Mouse (Mus musculus) heart, postnatal 0 days (tissue): ENCODE results near the gene Slc20a1. TPM values are rescaled to one million over a fixed set of nuclear protein-coding genes. Genes with fewer than 3 reads are reported as not detected.

Source experiments
- ATAC-seq: fragments of 200-750 bp; cut with Nextera tagmentation; 2 replicates; pipeline ENCODE4 v1.8.0; 2017; ENCODE audit warnings: low read depth, moderate number of reproducible peaks, moderate library complexity; ENCODE audit not compliant: insufficient read depth
- DNase-seq: peaks from one replicate; pipeline ENCODE4 v3.0.0-alpha.2; 2016; ENCODE audit warnings: low spot score
- H3K27ac ChIP-seq: fragments of 300-500 bp; sonication (generic); 2 replicates; pipeline ENCODE4 v1.5.1; 2014; ENCODE audit warnings: low read depth, mild to moderate bottlenecking
- H3K27me3 ChIP-seq: fragments of 300-500 bp; sonication (generic); 2 replicates; pipeline ENCODE4 v1.6.1; 2014; ENCODE audit warnings: low read length, mixed read lengths; ENCODE audit not compliant: control insufficient read depth, insufficient read depth
- H3K36me3 ChIP-seq: fragments of 300-500 bp; sonication (generic); replicated peaks from 2 replicates; pipeline ENCODE4 v1.6.1; 2014; ENCODE audit warnings: low read length, mixed read lengths; ENCODE audit not compliant: control insufficient read depth, insufficient read depth
- H3K4me1 ChIP-seq: fragments of 300-500 bp; sonication (generic); 2 replicates; pipeline ENCODE4 v1.6.1; 2014; ENCODE audit warnings: antibody characterized with exemption; ENCODE audit not compliant: control insufficient read depth, insufficient read depth
- H3K4me2 ChIP-seq: fragments of 300-500 bp; sonication (generic); 2 replicates; pipeline ENCODE4 v1.6.1; 2014; ENCODE audit warnings: low read depth, mild to moderate bottlenecking, low read length, moderate library complexity
- H3K4me3 ChIP-seq: fragments of 300-500 bp; sonication (generic); 2 replicates; pipeline ENCODE4 v1.5.1; 2014; ENCODE audit warnings: low read depth, low read length
- H3K9ac ChIP-seq: fragments of 300-500 bp; sonication (generic); replicated peaks from 2 replicates; pipeline ENCODE4 v1.6.1; 2014; ENCODE audit warnings: low read depth, low read length, mixed read lengths
- H3K9me3 ChIP-seq: fragments of 300-500 bp; sonication (generic); replicated peaks from 2 replicates; pipeline ENCODE4 v1.6.1; 2016; ENCODE audit warnings: low read length; ENCODE audit not compliant: control insufficient read depth
- CTCF ChIP-seq: IDR thresholded peaks from 2 replicates; pipeline ENCODE4 v1.5.1; 2016; ENCODE audit warnings: antibody characterized with exemption, control low read depth, low read depth
- EP300 ChIP-seq: IDR thresholded peaks from 2 replicates; pipeline ENCODE4 v1.6.1; 2016; ENCODE audit warnings: antibody characterized with exemption, low read depth
- WGBS: fragments of 180-500 bp; shearing (Covaris S2); extraction: QIAGEN DNeasy Blood & Tissue Kit; methylation state at CpG from one replicate; pipeline ENCODE4 v1.1.7; 2014; 5-methylcytosine and 5-hydroxymethylcytosine counted together
- polyA plus RNA-seq: library from polyadenylated mRNA; unstranded; fragments of >200 nt; fragmentation: Nextera tagmentation; extraction: Ambion mirVana; gene quantifications from 2 replicates; pipeline ENCODE4 v1.2.1, GENCODE M21; 2015
- total RNA-seq: library from RNA; depleted of rRNA; stranded (reverse); fragments of >200 nt; gene quantifications from 2 replicates; pipeline ENCODE4 v1.2.3, GENCODE M21; 2014; ENCODE audit warnings: low replicate concordance

Gene Slc20a1
- total and polyA plus RNA-seq, 2 experiments from 2014 or later: 8.7 to 37.1 TPM

DNA sequence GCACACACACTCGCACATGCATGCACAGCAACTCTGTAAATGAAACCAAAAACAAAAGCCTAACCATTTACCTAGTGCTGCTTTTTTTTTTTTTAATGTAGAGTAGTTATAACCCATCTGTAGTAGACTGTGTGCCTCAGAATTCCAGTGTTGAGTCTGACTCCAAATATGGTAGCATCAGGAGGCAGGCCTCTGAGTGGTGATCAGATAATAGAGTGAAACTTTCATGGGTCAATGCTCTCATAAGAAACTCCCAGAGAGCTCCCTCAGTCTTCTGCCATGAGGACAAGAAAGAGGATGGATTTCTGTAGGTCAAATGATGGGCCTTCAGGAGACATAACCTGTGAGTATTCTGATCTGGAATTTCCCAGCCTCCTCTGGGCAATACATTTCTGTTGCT lies 16.2 kb upstream of the Slc20a1 start:
- Histone ChIP-seq H3K4me2 (peak overlapping the region; percentile 14; the same call in 1 of the 2 replicates), H3K9me3 (no peaks in the 10 kb centered on the region), H3K9ac (no peak overlapping the region), H3K27me3 (no peaks in the 10 kb centered on the region), H3K36me3 (no peaks in the 10 kb centered on the region), H3K4me3 (no peak overlapping the region), H3K27ac (0 out of 2 replicates have a peak overlapping the region, but pooled peaks have one; percentile 4), H3K4me1 (no peaks in the 10 kb centered on the region)
- no peak for TF ChIP-seq CTCF
- no peak for TF ChIP-seq EP300
- DNase-seq (no peak), ATAC-seq (no peak)
- WGBS: 94% methylated on average over 1 of the region's 1 CpGs

DNA sequence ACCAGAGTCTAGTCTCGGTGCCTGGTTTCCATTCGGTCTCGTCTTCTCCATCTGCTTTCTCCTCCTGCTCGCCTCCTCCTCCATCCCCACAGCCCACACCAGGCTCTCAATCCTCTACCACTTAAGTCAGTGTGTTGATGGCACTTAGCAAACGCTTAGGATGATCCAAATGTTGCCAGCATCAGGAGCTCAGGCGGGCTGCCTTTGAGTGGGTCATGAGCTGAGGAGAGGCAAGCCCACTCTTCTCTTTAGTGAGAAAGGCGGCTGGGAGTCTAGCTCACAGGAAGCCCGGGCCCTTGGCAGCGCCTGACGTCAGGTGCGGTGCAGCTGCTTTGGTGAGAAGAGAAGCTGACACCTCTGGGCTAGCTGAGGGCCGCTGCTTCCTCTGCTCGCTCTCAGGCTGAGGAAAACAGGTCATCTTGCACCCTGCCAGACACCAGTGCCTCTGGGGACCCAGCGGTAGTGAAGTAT lies 15.0 kb upstream of the Slc20a1 start:
- H3K4me2 ChIP-seq: no peak overlapping the region
- WGBS: 46% methylated on average over 14 of the region's 14 CpGs
- peak overlapping the region; percentile 51; the same call in 1 of the 2 replicates for H3K27ac ChIP-seq
- H3K9ac ChIP-seq: no peak overlapping the region
- no peaks in the 10 kb centered on the region for H3K27me3 ChIP-seq
- H3K9me3 ChIP-seq: no peaks in the 10 kb centered on the region
- ATAC-seq (no peak), DNase-seq (no peak)
- no peaks in the 10 kb centered on the region for H3K36me3 ChIP-seq
- TF ChIP-seq EP300 (no peak), CTCF (no peak)
- no peaks in the 10 kb centered on the region for H3K4me1 ChIP-seq
- no peak overlapping the region; the same call in 1 of the 2 replicates for H3K4me3 ChIP-seq

DNA sequence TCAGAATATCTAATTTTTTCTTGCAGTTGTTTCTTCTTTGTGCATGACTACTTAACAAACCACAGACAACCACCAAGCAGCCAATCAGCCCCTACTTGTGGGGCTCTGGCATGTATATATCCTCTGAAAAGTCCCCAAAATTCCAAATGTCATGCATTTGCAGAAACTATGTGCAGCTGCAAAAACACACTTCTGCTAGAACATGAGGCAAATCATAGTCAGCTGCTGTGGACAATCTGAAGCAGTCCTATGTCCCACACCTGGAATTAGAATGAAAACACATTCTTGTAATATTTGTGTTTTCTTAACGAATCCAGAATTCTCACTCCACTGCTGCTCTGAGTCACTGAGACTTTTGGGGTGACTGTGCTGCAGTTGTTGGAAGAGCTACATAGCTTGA lies 13.7 kb upstream of the Slc20a1 start:
- Histone ChIP-seq H3K36me3 (no peaks in the 10 kb centered on the region), H3K4me1 (no peaks in the 10 kb centered on the region), H3K9me3 (no peaks in the 10 kb centered on the region), H3K9ac (no peak overlapping the region), H3K4me2 (no peak overlapping the region), H3K4me3 (no peak overlapping the region), H3K27me3 (no peaks in the 10 kb centered on the region), H3K27ac (no peak overlapping the region)
- 71% methylated on average over 1 of the region's 1 CpGs for WGBS
- ATAC-seq: no peak
- TF ChIP-seq EP300 (no peak), CTCF (no peak)
- no peak for DNase-seq

DNA sequence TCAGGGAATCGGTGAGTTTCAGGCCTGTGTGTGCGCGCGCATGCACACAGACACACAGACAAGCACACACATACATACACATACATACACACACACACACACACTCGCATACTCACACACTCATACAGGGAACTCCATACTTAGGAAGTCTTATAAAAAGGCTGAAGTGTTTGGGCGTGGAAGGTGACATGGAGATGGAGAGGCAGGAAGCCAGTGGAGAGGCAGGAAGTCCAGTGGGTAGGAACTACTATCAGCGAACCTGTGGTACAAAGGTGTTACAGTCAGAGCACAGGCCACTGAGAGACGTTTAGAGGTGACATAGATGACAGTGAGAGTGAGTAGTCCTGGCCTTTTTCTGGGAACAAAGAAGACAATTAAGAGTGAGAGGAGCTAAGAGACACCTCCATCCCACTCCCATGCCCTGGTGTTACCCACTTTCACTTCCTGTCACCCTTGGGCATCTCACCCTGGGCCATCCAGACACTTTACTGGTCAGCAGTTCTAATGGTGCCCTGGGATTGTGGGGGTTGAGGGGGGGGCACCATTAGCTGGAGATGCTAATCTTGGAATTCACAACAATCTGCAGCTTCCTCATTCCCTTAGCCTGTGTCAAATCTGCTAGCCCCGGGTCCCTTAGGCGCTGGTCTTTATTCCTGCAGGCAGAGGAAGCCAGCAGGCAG lies 12.8 kb upstream of the Slc20a1 start:
- no peak overlapping the region for H3K4me3 ChIP-seq
- 0 out of 2 replicates have a peak, but pooled peaks cover 2% of the 10 kb centered on the region for H3K9me3 ChIP-seq
- no peak overlapping the region for H3K4me2 ChIP-seq
- no peaks in the 10 kb centered on the region for H3K36me3 ChIP-seq
- TF ChIP-seq CTCF: no peak
- TF ChIP-seq EP300: no peak
- 71% methylated on average over 10 of the region's 10 CpGs for WGBS
- no peak for DNase-seq
- no peak overlapping the region for H3K9ac ChIP-seq
- H3K4me1 ChIP-seq: no peaks in the 10 kb centered on the region
- no peak overlapping the region for H3K27ac ChIP-seq
- no peaks in the 10 kb centered on the region for H3K27me3 ChIP-seq
- ATAC-seq: no peak

DNA sequence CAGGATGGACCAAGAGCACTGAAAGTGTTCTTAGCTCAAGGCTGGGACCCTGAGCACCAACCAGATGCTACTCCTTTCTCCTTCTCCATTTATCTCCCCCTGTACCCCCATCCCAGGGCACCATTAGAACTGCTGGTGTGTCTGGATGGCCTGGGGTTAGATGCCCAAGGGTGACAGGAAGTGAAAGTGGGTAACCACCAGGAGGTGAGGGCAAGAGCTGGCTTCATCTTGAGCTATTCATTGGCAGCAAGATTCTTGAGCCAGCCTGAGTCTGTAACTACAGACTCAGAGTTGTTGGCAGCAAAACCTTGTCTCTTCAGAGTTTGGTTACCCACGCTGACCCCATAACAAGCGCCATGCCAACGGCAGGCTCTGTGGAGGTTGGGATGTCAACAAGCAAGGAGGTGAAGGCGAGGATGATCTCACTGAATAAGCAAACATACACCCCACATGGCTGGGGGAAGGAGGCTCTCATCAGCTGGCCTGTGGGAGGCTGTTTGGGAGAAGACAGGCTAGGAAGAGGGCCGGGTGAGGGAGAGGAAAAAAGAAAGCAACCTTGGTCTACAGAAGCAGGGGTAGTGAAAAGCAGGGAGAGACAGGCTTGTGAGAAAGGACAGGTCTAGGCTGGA lies 12.2 kb upstream of the Slc20a1 start:
- WGBS: 71% methylated on average over 5 of the region's 5 CpGs
- no peak for ATAC-seq

More for the DNA sequence above, 12.2 kb upstream of the Slc20a1 start:
- Histone ChIP-seq H3K9ac (no peak overlapping the region), H3K4me2 (no peak overlapping the region), H3K27ac (no peak overlapping the region), H3K4me1 (no peaks in the 10 kb centered on the region), H3K9me3 (0 out of 2 replicates have a peak, but pooled peaks cover 2% of the 10 kb centered on the region), H3K4me3 (no peak overlapping the region), H3K36me3 (no peaks in the 10 kb centered on the region), H3K27me3 (no peaks in the 10 kb centered on the region)
- TF ChIP-seq EP300 (no peak), CTCF (no peak)
- no peak for DNase-seq
